Mouse (Mus musculus): Measurements from ENCODE around the gene Prx. TPM values are rescaled to one million over a fixed set of nuclear protein-coding genes. Genes with fewer than 3 reads are reported as not detected.

Prx gene
- total and polyA plus RNA-seq, 2 experiments from 2014 or later, result 1.5 to 3.2 TPM

DNA sequence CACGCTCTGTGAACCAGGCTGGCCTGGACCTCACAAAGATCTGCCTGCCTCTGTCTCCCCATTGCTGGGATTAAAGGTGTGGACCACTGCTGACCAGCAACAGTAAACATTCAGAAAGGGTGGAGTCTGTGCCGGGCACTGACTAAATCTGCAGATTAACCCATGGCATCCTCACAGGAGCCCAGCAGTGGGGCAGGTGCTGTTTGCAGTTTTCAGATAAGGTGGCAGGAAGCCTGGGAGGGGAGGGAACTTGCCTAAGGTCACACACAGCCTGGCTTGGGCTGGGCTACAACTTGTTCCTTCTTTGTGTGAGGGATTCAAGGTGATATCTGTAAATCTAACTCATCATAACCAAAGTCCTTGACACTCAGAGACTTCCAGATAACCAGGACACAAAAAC, 41.4 kb downstream of the Prx start:
- Histone ChIP-seq H3K9me3 (ENCODE audit: low read length) (no peaks in the 10 kb centered on the region), H3K27me3 (ENCODE audit: insufficient read depth, low read length) (no peaks in the 10 kb centered on the region), H3K36me3 (ENCODE audit: insufficient read depth, low read length) (peaks cover 49% of the 10 kb centered on the region), H3K4me2 (ENCODE audit: low read depth, low read length, poor library complexity, severe bottlenecking) (no peak overlapping the region), H3K4me3 (ENCODE audit: low read depth, low read length) (no peak overlapping the region), H3K4me1 (ENCODE audit: insufficient read depth, low read length) (peaks cover 8% of the 10 kb centered on the region; the same call in 1 of the 2 replicates), H3K9ac (replicated peaks; ENCODE audit: low read length, poor library complexity, severe bottlenecking) (no peak overlapping the region), H3K27ac (ENCODE audit: low read depth, low read length) (no peak overlapping the region)
- ATAC-seq (ENCODE audit: low FRiP score) (no peak), DNase-seq (ENCODE audit: low spot score) (no peak)
- 71% methylated on average over 2 of the region's 2 CpGs for WGBS
- no peak for TF ChIP-seq CTCF (IDR thresholded peaks at IDR 0.05)

DNA sequence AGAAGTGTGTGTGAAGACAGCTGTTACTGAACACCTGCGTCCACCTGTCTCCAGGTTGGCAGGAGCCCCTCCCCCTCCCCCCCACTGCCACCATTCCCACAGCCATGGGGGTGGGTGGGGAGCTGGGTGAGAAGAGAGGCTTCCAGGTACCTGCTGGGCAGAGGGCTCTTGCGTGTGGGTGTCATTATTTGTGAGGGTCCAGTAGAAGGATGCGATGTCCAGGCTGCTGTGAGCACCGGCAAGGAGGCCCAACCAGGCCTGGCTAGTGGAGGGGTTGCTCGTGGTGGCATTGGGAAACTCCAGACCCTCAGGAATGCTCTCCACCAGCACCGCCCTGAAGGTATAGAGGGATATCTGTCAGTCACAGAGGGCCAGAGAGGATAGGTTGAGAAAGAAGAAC, 41.8 kb downstream of the Prx start:
- Histone ChIP-seq H3K27ac (ENCODE audit: low read depth, low read length) (no peak overlapping the region), H3K9ac (replicated peaks; ENCODE audit: low read length, poor library complexity, severe bottlenecking) (peak overlapping the region; percentile 29; the same call in 1 of the 2 replicates), H3K9me3 (ENCODE audit: low read length) (no peaks in the 10 kb centered on the region), H3K4me3 (ENCODE audit: low read depth, low read length) (peak overlapping the region; percentile 63; the same call in 1 of the 2 replicates), H3K4me1 (ENCODE audit: insufficient read depth, low read length) (peaks cover 8% of the 10 kb centered on the region; the same call in 1 of the 2 replicates), H3K4me2 (ENCODE audit: low read depth, low read length, poor library complexity, severe bottlenecking) (peak overlapping the region; percentile 76), H3K36me3 (ENCODE audit: insufficient read depth, low read length) (peaks cover 45% of the 10 kb centered on the region), H3K27me3 (ENCODE audit: insufficient read depth, low read length) (no peaks in the 10 kb centered on the region)
- ATAC-seq (ENCODE audit: low FRiP score) (no peak), DNase-seq (ENCODE audit: low spot score) (no peak)
- 93% methylated on average over 6 of the region's 6 CpGs for WGBS
- no peak for TF ChIP-seq CTCF (IDR thresholded peaks at IDR 0.05)

DNA sequence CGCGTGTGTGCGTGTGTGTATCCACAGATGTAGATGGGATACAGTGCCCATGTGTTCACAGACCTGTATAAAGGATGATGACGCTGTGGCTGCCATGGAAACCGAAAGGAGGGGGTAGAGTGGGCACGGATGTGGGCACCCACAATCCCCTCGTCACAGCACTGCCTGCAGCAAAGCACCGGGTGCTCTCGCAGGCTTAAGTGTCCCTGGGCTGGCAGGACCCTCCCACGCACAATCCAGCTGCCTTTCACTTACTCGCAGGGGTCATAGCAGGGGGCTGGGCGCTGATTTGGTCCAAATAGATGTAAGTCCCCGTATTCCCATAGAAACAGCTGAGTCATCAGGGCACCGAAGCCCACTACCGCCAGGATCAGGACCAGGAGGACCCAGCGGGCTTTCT, 42.3 kb downstream of the Prx start:
- 54% methylated on average over 16 of the region's 16 CpGs for WGBS
- Histone ChIP-seq H3K9ac (replicated peaks; ENCODE audit: low read length, poor library complexity, severe bottlenecking) (peak overlapping the region; percentile 71; the same call in 1 of the 2 replicates), H3K4me3 (ENCODE audit: low read depth, low read length) (peak overlapping the region; percentile 63), H3K4me2 (ENCODE audit: low read depth, low read length, poor library complexity, severe bottlenecking) (peak overlapping the region; percentile 76), H3K27me3 (ENCODE audit: insufficient read depth, low read length) (no peaks in the 10 kb centered on the region), H3K27ac (ENCODE audit: low read depth, low read length) (no peak overlapping the region), H3K4me1 (ENCODE audit: insufficient read depth, low read length) (peaks cover 8% of the 10 kb centered on the region; the same call in 1 of the 2 replicates), H3K36me3 (ENCODE audit: insufficient read depth, low read length) (peaks cover 40% of the 10 kb centered on the region), H3K9me3 (ENCODE audit: low read length) (no peaks in the 10 kb centered on the region)
- ATAC-seq (ENCODE audit: low FRiP score) (peak; percentile 62), DNase-seq (ENCODE audit: low spot score) (peak; percentile 68)
- no peak for TF ChIP-seq CTCF (IDR thresholded peaks at IDR 0.05)

DNA sequence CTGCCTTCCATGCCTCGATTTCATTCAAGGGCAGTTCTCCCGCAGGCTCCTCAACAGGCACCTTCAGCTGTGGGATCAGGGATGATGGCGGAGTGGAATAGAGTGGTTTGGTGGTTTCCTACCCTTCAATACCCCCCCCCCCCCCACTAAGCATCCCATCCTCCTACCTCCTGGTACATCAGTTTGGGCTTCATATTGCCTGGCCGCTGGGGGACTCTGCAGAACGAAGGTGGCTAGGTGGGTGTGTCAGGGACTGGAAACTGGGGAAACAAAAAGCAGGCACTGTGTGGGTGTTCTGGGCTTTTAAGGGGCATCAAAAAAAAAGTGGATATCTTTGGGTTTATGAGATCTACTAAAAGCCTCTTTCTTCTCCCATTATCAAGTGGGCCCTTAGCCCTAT, 42.8 kb downstream of the Prx start:
- 62% methylated on average over 5 of the region's 5 CpGs for WGBS
- Histone ChIP-seq H3K9ac (replicated peaks; ENCODE audit: low read length, poor library complexity, severe bottlenecking) (peak overlapping the region; percentile 71), H3K4me3 (ENCODE audit: low read depth, low read length) (peak overlapping the region; percentile 63), H3K27ac (ENCODE audit: low read depth, low read length) (peak overlapping the region; percentile 27; the same call in 1 of the 2 replicates), H3K36me3 (ENCODE audit: insufficient read depth, low read length) (peaks cover 36% of the 10 kb centered on the region), H3K4me1 (ENCODE audit: insufficient read depth, low read length) (peaks cover 8% of the 10 kb centered on the region; the same call in 1 of the 2 replicates), H3K4me2 (ENCODE audit: low read depth, low read length, poor library complexity, severe bottlenecking) (peak overlapping the region; percentile 76), H3K27me3 (ENCODE audit: insufficient read depth, low read length) (no peaks in the 10 kb centered on the region), H3K9me3 (ENCODE audit: low read length) (no peaks in the 10 kb centered on the region)
- ATAC-seq (ENCODE audit: low FRiP score) (no peak), DNase-seq (ENCODE audit: low spot score) (no peak)
- no peak for TF ChIP-seq CTCF (IDR thresholded peaks at IDR 0.05)

DNA sequence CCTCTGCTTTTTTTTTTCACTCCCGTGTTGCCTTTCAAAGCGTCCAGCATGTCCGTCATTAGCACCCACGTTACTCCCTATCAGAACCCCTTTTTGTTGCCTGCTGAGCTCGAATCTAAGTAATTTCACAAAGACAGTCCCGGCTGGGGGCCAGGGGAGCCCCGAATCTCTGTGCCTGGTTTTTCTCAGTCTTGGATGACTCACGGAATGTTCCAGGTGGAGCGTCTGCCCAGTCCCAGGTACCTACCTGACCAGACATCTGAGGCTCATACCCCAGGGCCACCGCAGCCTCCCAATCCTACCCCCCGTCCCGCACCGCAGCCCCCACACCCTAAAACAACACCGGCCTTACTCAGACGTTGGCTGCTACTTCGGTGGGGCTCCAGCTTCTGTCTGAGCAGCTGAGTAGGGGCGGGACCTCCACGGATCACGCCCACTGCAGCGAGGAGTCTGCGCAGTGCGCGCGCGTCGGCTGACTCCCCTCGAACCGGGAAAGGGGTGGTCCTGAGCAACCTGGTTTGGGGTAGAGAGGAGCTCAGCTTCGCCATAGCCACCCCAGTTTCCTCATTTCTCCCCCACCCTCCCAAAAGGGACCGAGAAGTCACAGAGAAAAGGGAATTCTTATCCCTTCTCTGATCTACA, 43.4 kb downstream of the Prx start:
- no peaks in the 10 kb centered on the region for H3K9me3 ChIP-seq (ENCODE audit: low read length)
- no peaks in the 10 kb centered on the region for H3K27me3 ChIP-seq (ENCODE audit: insufficient read depth, low read length)
- DNase-seq (ENCODE audit: low spot score) (peak; percentile 92), ATAC-seq (ENCODE audit: low FRiP score) (peak; percentile 88)
- peak overlapping the region; percentile 27; the same call in 1 of the 2 replicates for H3K27ac ChIP-seq (ENCODE audit: low read depth, low read length)
- H3K36me3 ChIP-seq (ENCODE audit: insufficient read depth, low read length), result peaks cover 31% of the 10 kb centered on the region
- H3K4me3 ChIP-seq (ENCODE audit: low read depth, low read length), result peak overlapping the region; percentile 63
- H3K4me2 ChIP-seq (ENCODE audit: low read depth, low read length, poor library complexity, severe bottlenecking), result peak overlapping the region; percentile 76
- TF ChIP-seq CTCF (IDR thresholded peaks at IDR 0.05), result no peak
- WGBS, result 2% methylated on average over 30 of the region's 30 CpGs
- peak overlapping the region; percentile 71 for H3K9ac ChIP-seq (replicated peaks; ENCODE audit: low read length, poor library complexity, severe bottlenecking)
- H3K4me1 ChIP-seq (ENCODE audit: insufficient read depth, low read length), result peaks cover 8% of the 10 kb centered on the region; the same call in 1 of the 2 replicates

DNA sequence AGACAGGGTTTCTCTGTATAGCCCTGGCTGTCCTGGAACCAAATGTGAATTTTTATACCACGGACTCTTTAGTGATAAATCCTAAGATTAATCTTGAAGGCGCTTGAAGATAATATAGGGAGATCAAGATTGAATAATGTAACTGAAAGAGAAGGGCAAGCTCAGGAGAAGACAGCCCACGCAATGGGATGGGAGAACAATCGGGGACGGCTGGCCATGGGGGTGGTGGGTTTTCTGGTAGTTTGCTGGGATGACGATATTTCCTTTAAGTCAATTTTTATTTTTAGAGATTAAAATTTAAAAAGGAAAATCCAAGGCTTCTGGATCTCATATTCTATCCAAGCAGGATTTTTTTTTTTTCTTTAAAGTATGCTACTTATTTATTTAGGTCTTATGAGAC, 43.9 kb downstream of the Prx start:
- peak overlapping the region; percentile 27; the same call in 1 of the 2 replicates for H3K27ac ChIP-seq (ENCODE audit: low read depth, low read length)
- H3K4me3 ChIP-seq (ENCODE audit: low read depth, low read length), result peak overlapping the region; percentile 63
- no peak for TF ChIP-seq CTCF (IDR thresholded peaks at IDR 0.05)
- ATAC-seq (ENCODE audit: low FRiP score), result no peak
- peak overlapping the region; percentile 71; the same call in 1 of the 2 replicates for H3K9ac ChIP-seq (replicated peaks; ENCODE audit: low read length, poor library complexity, severe bottlenecking)
- H3K27me3 ChIP-seq (ENCODE audit: insufficient read depth, low read length), result no peaks in the 10 kb centered on the region
- 50% methylated on average over 6 of the region's 6 CpGs for WGBS
- H3K4me2 ChIP-seq (ENCODE audit: low read depth, low read length, poor library complexity, severe bottlenecking), result peak overlapping the region; percentile 76
- no peak for DNase-seq (ENCODE audit: low spot score)
- peaks cover 25% of the 10 kb centered on the region for H3K36me3 ChIP-seq (ENCODE audit: insufficient read depth, low read length)
- no peaks in the 10 kb centered on the region for H3K9me3 ChIP-seq (ENCODE audit: low read length)
- peaks cover 8% of the 10 kb centered on the region; the same call in 1 of the 2 replicates for H3K4me1 ChIP-seq (ENCODE audit: insufficient read depth, low read length)

Measured in midbrain, postnatal 0 days (tissue).